Mouse (Mus musculus) intestine, postnatal 0 days (tissue): ENCODE data around the gene Spryd4. TPM values are rescaled to one million over a fixed set of nuclear protein-coding genes. Genes with fewer than 3 reads are reported as not detected.
A peak's percentile ranks its signal among the peaks of the same experiment; 100 is the strongest.
"Not testable (repeated sequence)": the region's sequence is repeated elsewhere in the genome, so short reads cannot be mapped to it uniquely, and the experiment has no call there.

ENCODE experiments used
- ATAC-seq: fragments of 200-750 bp; cut with Nextera tagmentation; 2 replicates; pipeline ENCODE4 v1.8.0; 2017; ENCODE audit warnings: mild to moderate bottlenecking, moderate TSS enrichment, moderate library complexity
- H3K27ac ChIP-seq: fragments of 300-500 bp; sonication (generic); 2 replicates; pipeline ENCODE4 v1.5.1; 2014; ENCODE audit warnings: mild to moderate bottlenecking, low read depth, low read length, moderate library complexity
- H3K27me3 ChIP-seq: fragments of 300-500 bp; sonication (generic); replicated peaks from 2 replicates; pipeline ENCODE4 v1.6.1; 2014; ENCODE audit warnings: low read length, mixed read lengths; ENCODE audit not compliant: control insufficient read depth, insufficient read depth
- H3K36me3 ChIP-seq: fragments of 300-500 bp; sonication (generic); 2 replicates; pipeline ENCODE4 v1.6.1; 2014; ENCODE audit warnings: mild to moderate bottlenecking, moderate library complexity; ENCODE audit not compliant: control insufficient read depth, insufficient read depth
- H3K4me1 ChIP-seq: fragments of 300-500 bp; sonication (generic); replicated peaks from 2 replicates; pipeline ENCODE4 v1.6.1; 2014; ENCODE audit warnings: antibody characterized with exemption, low read length, mixed read lengths; ENCODE audit not compliant: control insufficient read depth, insufficient read depth
- H3K4me2 ChIP-seq: fragments of 300-500 bp; sonication (generic); replicated peaks from 2 replicates; pipeline ENCODE4 v1.6.1; 2014; ENCODE audit warnings: low read depth, mild to moderate bottlenecking, moderate library complexity
- H3K4me3 ChIP-seq: fragments of 300-500 bp; sonication (generic); 2 replicates; pipeline ENCODE4 v1.5.1; 2014; ENCODE audit warnings: low read depth, low read length
- H3K9ac ChIP-seq: fragments of 300-500 bp; sonication (generic); 2 replicates; pipeline ENCODE4 v1.6.1; 2014; ENCODE audit warnings: mild to moderate bottlenecking, low read depth, low read length
- H3K9me3 ChIP-seq: fragments of 300-500 bp; sonication (generic); 2 replicates; pipeline ENCODE4 v1.6.1; 2016; ENCODE audit warnings: mixed run types; ENCODE audit not compliant: control insufficient read depth
- CTCF ChIP-seq: sonication (generic); IDR thresholded peaks from 2 replicates; pipeline ENCODE4 v1.5.1; 2016; ENCODE audit warnings: low read depth, mild to moderate bottlenecking, control low read depth, antibody characterized with exemption, moderate library complexity
- WGBS: fragments of 180-500 bp; shearing (Covaris S2); extraction: QIAGEN DNeasy Blood & Tissue Kit; methylation state at CpG from one replicate; pipeline ENCODE4 v1.1.7; 2014; 5-methylcytosine and 5-hydroxymethylcytosine counted together
- polyA plus RNA-seq: library from polyadenylated mRNA; unstranded; fragments of >200 nt; fragmentation: Nextera tagmentation; extraction: Ambion mirVana; gene quantifications from 2 replicates; pipeline ENCODE4 v1.2.1, GENCODE M21; 2015

The Spryd4 gene
- polyA plus RNA-seq: 22.9 and 23.2 TPM in 2 replicates

DNA sequence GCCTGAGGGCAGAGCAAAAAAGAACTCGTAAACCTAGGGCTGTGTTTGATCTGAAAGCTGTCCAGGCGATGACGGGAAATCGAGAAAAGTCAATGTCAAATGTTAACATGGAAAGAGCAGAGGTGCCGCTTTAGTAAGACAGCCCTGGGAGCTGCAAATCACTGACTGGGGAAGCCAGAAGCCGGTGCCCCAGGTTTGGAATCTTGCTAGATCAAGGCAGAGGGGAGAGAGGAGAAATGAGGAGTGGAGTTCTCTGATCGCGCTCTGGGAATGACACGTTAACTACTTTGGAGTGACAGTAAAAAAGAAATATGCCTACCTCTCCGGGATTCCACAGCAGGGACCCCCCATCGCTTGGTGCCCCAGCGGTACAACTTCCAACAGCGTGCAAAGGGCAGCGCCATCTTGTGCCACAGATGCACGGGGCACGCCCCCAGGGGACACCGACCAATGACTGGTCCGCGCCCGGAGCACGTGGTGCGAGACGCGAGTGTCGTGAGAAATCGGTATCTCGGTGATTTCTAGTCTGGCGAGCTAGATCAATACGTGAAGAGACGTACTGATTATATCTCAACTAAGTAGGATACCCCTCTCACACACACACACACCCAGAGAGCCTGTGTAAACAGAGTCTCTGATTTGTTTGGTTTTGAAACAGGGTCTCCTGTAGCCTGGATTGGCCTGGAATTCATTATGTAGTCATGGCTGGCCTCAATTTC, at the start of gene Spryd4:
Gene Spryd4 (minus strand): TSS at position 418 of the 719 bp plus-strand sequence.
- Histone ChIP-seq H3K36me3 (peaks cover 7% of the 10 kb centered on the region), H3K9ac (peak within 1 kb of the TSS; percentile 57), H3K4me3 (peak within 1 kb of the TSS; percentile 68), H3K4me1 (no peaks in the 10 kb centered on the region), H3K9me3 (no peaks in the 10 kb centered on the region), H3K27me3 (no peaks in the 10 kb centered on the region), H3K27ac (no peak within 1 kb of the TSS), H3K4me2 (peak within 1 kb of the TSS; percentile 88)
- TF ChIP-seq CTCF: peak; percentile 58
- 0% methylated on average over 30 of the region's 30 CpGs for WGBS
- peak; percentile 92 for ATAC-seq

DNA sequence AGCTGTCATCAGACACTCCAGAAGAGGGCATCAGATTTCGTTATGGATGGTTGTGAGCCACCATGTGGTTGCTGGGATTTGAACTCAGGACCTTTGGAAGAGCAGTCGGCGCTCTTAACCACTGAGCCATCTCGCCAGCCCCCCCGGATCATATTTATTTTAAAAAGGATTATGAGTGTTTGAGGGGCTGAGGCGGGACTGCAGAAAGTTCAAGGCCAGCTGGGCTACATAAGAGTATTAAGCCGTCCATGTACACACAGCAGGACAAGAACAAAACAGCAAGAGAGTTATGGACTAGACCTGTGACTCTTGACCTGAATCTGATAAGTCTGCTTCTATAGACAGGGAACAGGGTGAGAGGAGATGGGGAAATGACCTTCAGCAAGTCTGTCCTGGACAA, 48.8 kb upstream of the Spryd4 start:
- ATAC-seq, H3K9ac ChIP-seq, H3K4me3 ChIP-seq, H3K27me3 ChIP-seq, H3K4me2 ChIP-seq, H3K9me3 ChIP-seq, H3K27ac ChIP-seq, H3K4me1 ChIP-seq, H3K36me3 ChIP-seq: not testable (repeated sequence)
- 81% methylated on average over 7 of the region's 7 CpGs for WGBS

DNA sequence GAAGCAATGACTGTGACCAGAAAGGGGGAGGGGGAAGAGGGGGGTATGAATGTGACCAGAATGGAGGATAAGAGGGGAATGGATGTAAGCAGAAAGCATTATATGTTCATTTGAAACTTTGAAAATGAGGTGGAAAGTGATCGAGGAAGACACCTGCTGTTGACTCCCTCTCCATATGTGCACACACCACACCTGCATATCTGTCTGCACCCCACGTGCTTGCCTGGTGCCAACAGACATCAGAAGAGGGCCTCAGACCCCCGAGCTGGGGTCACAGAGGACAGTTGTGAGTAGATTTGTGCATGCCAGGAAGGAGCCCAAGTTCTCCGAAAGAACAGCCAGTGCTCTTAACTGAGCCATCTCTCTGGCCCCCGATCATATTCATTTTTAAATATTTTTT, 48.3 kb upstream of the Spryd4 start:
- no peak overlapping the region for H3K27ac ChIP-seq
- 86% methylated on average over 5 of the region's 5 CpGs for WGBS

DNA sequence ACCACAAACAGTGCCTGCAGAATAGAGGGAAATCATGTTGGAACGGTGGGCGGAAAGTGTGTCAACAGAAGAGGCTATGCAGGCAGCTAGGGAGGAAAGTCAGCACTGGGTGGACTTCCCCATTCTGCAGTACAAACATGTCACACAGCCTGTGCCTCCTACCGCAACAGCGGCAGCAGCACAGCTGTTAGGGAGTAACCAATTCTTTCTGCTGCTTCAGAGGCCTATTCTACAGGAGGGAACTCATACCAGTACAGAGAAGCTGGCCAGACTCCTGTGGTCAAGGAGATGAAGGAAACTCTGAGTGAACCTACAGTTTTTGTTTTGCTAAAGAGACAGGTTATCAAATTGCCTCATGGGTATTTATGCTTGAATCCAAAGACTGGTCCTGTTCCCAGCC, 47.3 kb upstream of the Spryd4 start:
- ATAC-seq: no peak
- Histone ChIP-seq H3K4me3 (no peak overlapping the region), H3K4me1 (no peaks in the 10 kb centered on the region), H3K36me3 (no peaks in the 10 kb centered on the region), H3K9me3 (no peaks in the 10 kb centered on the region), H3K9ac (no peak overlapping the region), H3K27me3 (no peaks in the 10 kb centered on the region), H3K27ac (no peak overlapping the region), H3K4me2 (no peak overlapping the region)
- WGBS: 67% methylated on average over 4 of the region's 4 CpGs
- no peak for TF ChIP-seq CTCF

More for the DNA sequence above, 48.3 kb upstream of the Spryd4 start:
- H3K36me3 ChIP-seq: no peaks in the 10 kb centered on the region
- H3K4me1 ChIP-seq: no peaks in the 10 kb centered on the region
- H3K9me3 ChIP-seq: no peaks in the 10 kb centered on the region
- no peak overlapping the region for H3K9ac ChIP-seq
- H3K4me3 ChIP-seq: no peak overlapping the region
- no peak for TF ChIP-seq CTCF
- H3K27me3 ChIP-seq: no peaks in the 10 kb centered on the region
- no peak for ATAC-seq
- H3K4me2 ChIP-seq: no peak overlapping the region

DNA sequence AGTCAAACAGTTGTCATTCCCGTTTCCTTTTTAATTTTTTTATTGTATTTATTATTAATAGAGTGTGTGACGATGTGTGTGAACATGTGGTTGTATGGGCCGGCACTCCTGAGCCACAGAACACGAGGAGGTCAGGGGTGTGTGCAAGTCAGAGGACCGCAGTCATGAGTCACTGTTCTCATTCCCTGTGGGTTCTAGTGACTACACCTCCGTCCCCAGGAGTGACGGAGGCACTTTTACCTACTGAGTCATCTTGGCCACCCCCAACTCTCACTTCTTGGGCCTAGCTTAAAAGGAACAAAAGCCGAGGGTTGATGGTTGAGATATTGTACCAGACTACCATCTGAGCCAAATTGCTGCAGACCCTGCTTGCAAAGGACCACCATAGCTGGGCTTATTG, 44.7 kb upstream of the Spryd4 start:
- no peak for TF ChIP-seq CTCF
- H3K9me3 ChIP-seq: no peaks in the 10 kb centered on the region
- H3K4me2 ChIP-seq: no peak overlapping the region
- no peaks in the 10 kb centered on the region for H3K27me3 ChIP-seq
- no peaks in the 10 kb centered on the region for H3K4me1 ChIP-seq
- ATAC-seq: no peak
- H3K36me3 ChIP-seq: peaks cover 12% of the 10 kb centered on the region
- no peak overlapping the region for H3K4me3 ChIP-seq
- H3K27ac ChIP-seq: no peak overlapping the region
- no peak overlapping the region for H3K9ac ChIP-seq
- WGBS: 82% methylated on average over 8 of the region's 8 CpGs

DNA sequence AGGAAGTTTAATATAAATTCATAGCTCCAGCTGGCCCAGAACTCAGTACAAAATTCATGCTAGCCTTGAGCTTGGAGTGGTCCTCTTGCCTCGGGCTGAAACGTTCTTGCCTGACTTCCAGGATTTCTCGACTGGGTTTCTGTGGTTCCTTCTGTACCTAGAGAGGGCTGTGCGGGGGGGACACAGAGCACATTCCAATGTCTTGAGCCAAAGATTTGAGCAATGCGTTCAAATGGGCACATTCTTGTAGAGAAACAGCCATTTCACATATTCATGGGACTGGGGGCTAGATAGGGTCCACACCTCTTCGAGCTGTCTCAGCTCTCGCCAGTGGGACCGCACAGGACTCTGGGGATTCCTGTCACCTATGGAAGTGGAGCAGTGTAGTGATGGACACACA, 44.3 kb upstream of the Spryd4 start:
- Histone ChIP-seq H3K9me3 (no peaks in the 10 kb centered on the region), H3K27me3 (no peaks in the 10 kb centered on the region), H3K27ac (no peak overlapping the region), H3K4me1 (no peaks in the 10 kb centered on the region), H3K36me3 (peaks cover 16% of the 10 kb centered on the region), H3K4me3 (no peak overlapping the region), H3K4me2 (no peak overlapping the region), H3K9ac (no peak overlapping the region)
- no peak for TF ChIP-seq CTCF
- WGBS: 85% methylated on average over 8 of the region's 8 CpGs
- ATAC-seq: no peak
